Mouse (Mus musculus) adrenal gland, postnatal 36 days (tissue): ENCODE data around the gene Efna4. TPM values are rescaled to one million over a fixed set of nuclear protein-coding genes. Genes with fewer than 3 reads are reported as not detected.
A peak's percentile ranks its signal among the peaks of the same experiment; 100 is the strongest.

Source experiments
- DNase-seq, 2 experiments: peaks; one replicate each; pipeline ENCODE4 v3.0.0; 2021; ENCODE audit warnings: mixed read lengths in 1 of 2
- total RNA-seq, 2 experiments: library from RNA; stranded (reverse); gene quantifications; 2 replicates each; pipeline ENCODE4 v1.2.3; 2021

The Efna4 gene
- total RNA-seq, 2 experiments from 2014 or later: 0.93 to 1.3 TPM

- peak; percentile 76 to 80 for DNase-seq
Observed at GRCm38 (mm10) chr3:89330948-89331347, 6.9 kb downstream of the Efna4 start.

GRCm38 (mm10) chr3:89330346-89330745 lies 7.5 kb downstream of the Efna4 start:
- DNase-seq: no peak

GRCm38 (mm10) chr3:89328623-89329022 lies 9.2 kb downstream of the Efna4 start:
- no peak for DNase-seq

GRCm38 (mm10) chr3:89327371-89327870 lies 10.4 kb downstream of the Efna4 start:
- no peak for DNase-seq

GRCm38 (mm10) chr3:89325882-89326281 lies 11.9 kb downstream of the Efna4 start:
- no peak for DNase-seq

GRCm38 (mm10) chr3:89322514-89323165 lies 15.2 kb downstream of the Efna4 start, which contains the start of gene Efna3:
TSS of gene Efna3 (minus strand) at chr3:89322965.
- peak; percentile 85 to 86 for DNase-seq

GRCm38 (mm10) chr3:89322131-89322500 lies 15.7 kb downstream of the Efna4 start:
- DNase-seq: no peak

- peak; percentile 42 to 48 for DNase-seq
Observed at GRCm38 (mm10) chr3:89321183-89322130, 16.4 kb downstream of the Efna4 start.

GRCm38 (mm10) chr3:89320581-89321182 lies 17.1 kb downstream of the Efna4 start:
- peak; percentile 62 to 66 for DNase-seq

GRCm38 (mm10) chr3:89319591-89320350 lies 18.1 kb downstream of the Efna4 start:
- DNase-seq: peak in 1 of 2 experiments; percentile 13

GRCm38 (mm10) chr3:89318971-89319590 lies 18.7 kb downstream of the Efna4 start:
- no peak for DNase-seq

- DNase-seq: no peak
Observed at GRCm38 (mm10) chr3:89318316-89318715, 19.5 kb downstream of the Efna4 start.

GRCm38 (mm10) chr3:89317246-89317645 lies 20.6 kb downstream of the Efna4 start:
- no peak for DNase-seq

- peak; percentile 84 to 87 for DNase-seq
Observed at GRCm38 (mm10) chr3:89316833-89317232, 21.0 kb downstream of the Efna4 start.

GRCm38 (mm10) chr3:89315930-89316831 lies 21.6 kb downstream of the Efna4 start:
- no peak for DNase-seq

GRCm38 (mm10) chr3:89315195-89315929 lies 22.5 kb downstream of the Efna4 start:
- peak; percentile 76 to 85 for DNase-seq

GRCm38 (mm10) chr3:89314791-89315190 lies 23.0 kb downstream of the Efna4 start:
- DNase-seq: no peak

- no peak for DNase-seq
Observed at GRCm38 (mm10) chr3:89314340-89314739, 23.5 kb downstream of the Efna4 start.

GRCm38 (mm10) chr3:89308089-89308488 lies 29.7 kb downstream of the Efna4 start:
- DNase-seq: peak; percentile 73 to 82
